Mouse (Mus musculus) CH12.LX (cell line): Measurements from ENCODE around the gene Mettl11b. TPM values are rescaled to one million over a fixed set of nuclear protein-coding genes. Genes with fewer than 3 reads are reported as not detected.

Experiments
- DNase-seq: peaks from one replicate; pipeline ENCODE4 v3.0.0-alpha.2; 2013; ENCODE audit errors: extremely low read depth
- H3K27ac ChIP-seq: 2 replicates; pipeline ENCODE4 v1.5.1; 2012; ENCODE audit warnings: low read depth, mild to moderate bottlenecking, control low read depth, moderate library complexity; ENCODE audit not compliant: insufficient read depth
- H3K27me3 ChIP-seq: replicated peaks from 2 replicates; pipeline ENCODE3; 2012; ENCODE audit warnings: inconsistent platforms
- H3K36me3 ChIP-seq, 2 experiments: replicated peaks in 1 of 2; 2 replicates each; pipeline versions ENCODE3 to v1.6.1; 2012; ENCODE audit warnings: inconsistent platforms in 1 of 2, low read length in 1 of 2, mild to moderate bottlenecking in 1 of 2, mixed read lengths in 1 of 2, moderate library complexity in 1 of 2; ENCODE audit not compliant: control insufficient read depth in 1 of 2, insufficient read depth in 1 of 2
- H3K4me1 ChIP-seq, 2 experiments: 2 replicates each; pipeline ENCODE4 v1.6.1; 2012; ENCODE audit warnings: inconsistent platforms in 1 of 2, moderate library complexity in 1 of 2; ENCODE audit not compliant: insufficient read depth in 2 of 2, control insufficient read depth in 1 of 2
- H3K4me2 ChIP-seq: 2 replicates; pipeline ENCODE4 v1.6.1; 2012; ENCODE audit warnings: low read depth, mild to moderate bottlenecking, control low read depth; ENCODE audit not compliant: poor library complexity, insufficient read depth, severe bottlenecking
- H3K4me3 ChIP-seq, 3 experiments: fragments of 150-350 bp in 1 of 3; sonication (generic) in 1 of 3; replicated peaks in 1 of 3; 2 replicates each; pipeline versions ENCODE3 to v1.5.1; 2011 to 2012; ENCODE audit warnings: low read depth in 2 of 3, low read length in 2 of 3, mild to moderate bottlenecking in 2 of 3, moderate library complexity in 2 of 3, control low read depth in 1 of 3, improper control_type of control experiment in 1 of 3, inconsistent platforms in 1 of 3, mixed read lengths in 1 of 3; ENCODE audit not compliant: poor library complexity in 1 of 3
- H3K79me2 ChIP-seq: replicated peaks from 2 replicates; pipeline ENCODE4 v1.6.1; 2012; ENCODE audit warnings: mild to moderate bottlenecking, moderate library complexity; ENCODE audit not compliant: control insufficient read depth, poor library complexity, insufficient read depth, severe bottlenecking; ENCODE audit errors: extremely low read depth
- H3K9ac ChIP-seq: 2 replicates; pipeline ENCODE4 v1.6.1; 2012; ENCODE audit warnings: low read depth, mild to moderate bottlenecking, control low read depth, moderate library complexity; ENCODE audit not compliant: insufficient read depth
- H3K9me3 ChIP-seq: replicated peaks from 2 replicates; pipeline ENCODE3; 2012; ENCODE audit warnings: low read length, inconsistent platforms, mixed read lengths
- E2F4 ChIP-seq: IDR thresholded peaks from 2 replicates; pipeline ENCODE4 v1.6.1; 2011; ENCODE audit warnings: low read depth, low read length, improper control_type of control experiment; ENCODE audit not compliant: insufficient replicate concordance
- GABPA ChIP-seq: IDR thresholded peaks from 2 replicates; pipeline ENCODE4 v1.6.1; 2012; ENCODE audit warnings: low read depth, low read length, improper control_type of control experiment, inconsistent platforms; ENCODE audit not compliant: insufficient replicate concordance
- IRF4 ChIP-seq: IDR thresholded peaks from 2 replicates; pipeline ENCODE4 v1.6.1; 2014; ENCODE audit warnings: low read depth, mild to moderate bottlenecking, inconsistent platforms, low read length, improper control_type of control experiment
- JUN ChIP-seq: IDR thresholded peaks from 2 replicates; pipeline ENCODE4 v1.6.1; 2011; ENCODE audit warnings: low read depth, mild to moderate bottlenecking, low read length, improper control_type of control experiment, moderate library complexity; ENCODE audit not compliant: insufficient read depth
- MAFK ChIP-seq: IDR thresholded peaks from 2 replicates; pipeline ENCODE4 v1.6.1; 2011; ENCODE audit warnings: low read length, improper control_type of control experiment; ENCODE audit not compliant: insufficient replicate concordance
- MYC ChIP-seq: IDR thresholded peaks from 2 replicates; pipeline ENCODE4 v1.6.1; 2011; ENCODE audit warnings: low read depth, mild to moderate bottlenecking, improper control_type of control experiment, low read length
- NELFE ChIP-seq: IDR thresholded peaks from 2 replicates; pipeline ENCODE4 v1.6.1; 2011; ENCODE audit warnings: low read depth, low read length, improper control_type of control experiment
- NRF1 ChIP-seq: IDR thresholded peaks from 2 replicates; pipeline ENCODE4 v1.6.1; 2014; ENCODE audit warnings: low read depth, mild to moderate bottlenecking, inconsistent platforms, low read length, improper control_type of control experiment, moderate library complexity
- PAX5 ChIP-seq: IDR thresholded peaks from 2 replicates; pipeline ENCODE4 v1.6.1; 2012; ENCODE audit warnings: low read length, inconsistent platforms, mixed read lengths
- POLR2A ChIP-seq: IDR thresholded peaks from 2 replicates; pipeline ENCODE4 v1.6.1; 2011; ENCODE audit warnings: low read depth, mild to moderate bottlenecking, improper control_type of control experiment, low read length
- POLR2AphosphoS2 ChIP-seq: IDR thresholded peaks from 2 replicates; pipeline ENCODE4 v1.6.1; 2011; ENCODE audit warnings: low read depth, low read length, improper control_type of control experiment
- RAD21 ChIP-seq: IDR thresholded peaks from 2 replicates; pipeline ENCODE4 v1.6.1; 2011; ENCODE audit warnings: low read depth, mild to moderate bottlenecking, low read length, improper control_type of control experiment, moderate library complexity
- SIN3A ChIP-seq: IDR thresholded peaks from 2 replicates; pipeline ENCODE4 v1.6.1; 2012; ENCODE audit warnings: low read length, improper control_type of control experiment, inconsistent platforms
- TBP ChIP-seq: conservative IDR thresholded peaks from 2 replicates; pipeline ENCODE4 v1.6.1; 2011; ENCODE audit warnings: low read depth, low read length, improper control_type of control experiment
- TCF12 ChIP-seq: IDR thresholded peaks from 2 replicates; pipeline ENCODE4 v1.6.1; 2014; ENCODE audit warnings: low read depth, mild to moderate bottlenecking, inconsistent platforms, low read length, improper control_type of control experiment
- USF2 ChIP-seq: conservative IDR thresholded peaks from 2 replicates; pipeline ENCODE4 v1.6.1; 2011; ENCODE audit warnings: low read depth, low read length, improper control_type of control experiment
- ZC3H11A ChIP-seq: IDR thresholded peaks from 2 replicates; pipeline ENCODE4 v1.6.1; 2012; ENCODE audit warnings: low read depth, mild to moderate bottlenecking, inconsistent platforms, low read length, improper control_type of control experiment
- ZKSCAN1 ChIP-seq: IDR thresholded peaks from 2 replicates; pipeline ENCODE4 v1.6.1; 2012; ENCODE audit warnings: low read depth, inconsistent platforms, low read length, improper control_type of control experiment, borderline replicate concordance
- dilution Hi-C: fragments of 300-500 bp; cut with MboI; formaldehyde crosslinking; loops from 2 replicates; pipeline ENCODE4 v1.14.3; 2020; ENCODE audit warnings: low sequenced_read_pairs; ENCODE audit not compliant: extremely low pct_unique_long_range_greater_than_20kb, extremely low pct_ligation_motif_present
- in situ Hi-C: fragments of 300-500 bp; cut with MboI; formaldehyde crosslinking; loops from 3 replicates; pipeline ENCODE4 v1.14.3; 2019; ENCODE audit warnings: low sequenced_read_pairs, low pct_ligation_motif_present, low pct_unique_long_range_greater_than_20kb, mixed read lengths
- polyA plus RNA-seq: library from polyadenylated mRNA; unstranded; fragments of >175 nt; gene quantifications from 2 replicates; pipeline ENCODE4 v1.2.1, GENCODE M21; 2012; ENCODE audit warnings: low read depth; ENCODE audit not compliant: insufficient read length
- total RNA-seq, 2 experiments: library from RNA; depleted of rRNA; stranded (reverse); fragments of 300-350 nt in 1 of 2; fragments of >200 nt in 1 of 2; gene quantifications; 2 replicates each; pipeline ENCODE4 v1.2.3; 2012 to 2014

Gene Mettl11b
- total and polyA plus RNA-seq, 3 experiments, result not detected

DNA sequence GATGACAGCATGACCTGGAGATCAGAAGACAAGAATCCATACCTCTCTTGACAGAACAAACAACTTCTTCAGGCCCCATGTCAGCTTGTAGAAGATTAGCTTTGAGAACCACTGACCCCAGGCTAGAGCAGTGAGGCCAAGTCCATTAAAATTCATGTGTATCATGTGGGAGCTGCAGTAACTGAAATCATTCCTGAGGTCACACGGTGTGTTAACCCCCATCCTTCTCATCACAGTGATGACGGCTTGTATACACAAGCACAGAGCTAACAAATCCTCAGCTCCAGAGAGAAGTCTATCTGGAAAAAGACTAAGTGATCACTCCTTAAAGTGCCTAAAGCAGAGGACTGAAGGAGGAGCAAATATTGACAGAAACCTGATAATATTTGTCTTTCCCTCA, 68.0 kb downstream of the Mettl11b start:
- dilution Hi-C loops, result no loop called here
- TF ChIP-seq TBP (no peak), POLR2A (no peak), PAX5 (no peak), GABPA (no peak), SIN3A (no peak), POLR2AphosphoS2 (no peak), RAD21 (no peak), ZC3H11A (no peak), MYC (no peak)
- in situ Hi-C loops, result no loop called here

DNA sequence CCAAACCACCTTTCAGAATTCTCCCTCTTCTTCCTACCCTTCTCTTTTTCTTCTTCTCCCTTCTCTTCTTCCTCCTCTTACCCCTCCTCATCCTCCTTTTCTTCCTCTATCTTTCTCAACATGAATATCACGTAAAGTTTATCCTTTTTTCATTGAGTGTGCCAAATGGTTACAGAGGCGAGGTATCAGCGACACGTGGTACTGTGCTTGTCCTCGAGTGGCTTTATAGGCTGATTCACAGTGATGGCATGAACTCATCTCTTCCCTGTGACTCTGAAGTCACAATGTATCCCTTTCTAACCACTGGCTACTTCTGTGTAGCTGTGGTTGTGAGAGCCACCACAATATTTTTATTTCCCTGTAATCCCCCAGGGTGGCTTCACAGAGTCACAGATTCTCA, 68.6 kb downstream of the Mettl11b start:
- in situ Hi-C loops (no loop called here), dilution Hi-C loops (no loop called here)
- Histone ChIP-seq H3K4me2 (no peak overlapping the region), H3K4me3 (no peak overlapping the region), H3K4me1 (peaks cover 0 to 7% of the 10 kb centered on the region in 2 experiments; a peak in 1 of 4 replicates), H3K9me3 (no peaks in the 10 kb centered on the region), H3K9ac (no peak overlapping the region), H3K27ac (no peak overlapping the region), H3K36me3 (no peaks in the 10 kb centered on the region), H3K79me2 (no peaks in the 10 kb centered on the region), H3K27me3 (no peaks in the 10 kb centered on the region)
- no peak for TF ChIP-seq TCF12
- TF ChIP-seq USF2, result no peak
- TF ChIP-seq TBP, result no peak
- no peak for TF ChIP-seq ZKSCAN1
- no peak for TF ChIP-seq IRF4
- TF ChIP-seq JUN, result no peak
- no peak for TF ChIP-seq NELFE
- no peak for TF ChIP-seq E2F4
- no peak for TF ChIP-seq RAD21
- TF ChIP-seq NRF1, result no peak
- no peak for TF ChIP-seq MAFK
- no peak for DNase-seq

More for the DNA sequence above, 68.0 kb downstream of the Mettl11b start:
- Histone ChIP-seq H3K4me2 (no peak overlapping the region), H3K27me3 (no peaks in the 10 kb centered on the region), H3K27ac (no peak overlapping the region), H3K4me3 (no peak overlapping the region), H3K36me3 (no peaks in the 10 kb centered on the region), H3K9ac (no peak overlapping the region), H3K9me3 (no peaks in the 10 kb centered on the region), H3K79me2 (no peaks in the 10 kb centered on the region), H3K4me1 (peaks cover 0 to 7% of the 10 kb centered on the region in 2 experiments; a peak in 1 of 4 replicates)
- DNase-seq, result no peak

Other genes starting within 250 kb of the Mettl11b start
- 0.04 and 0.08 TPM in 2 replicates for gene Kifap3, start 54.4 kb upstream of the Mettl11b start, total RNA-seq (2012; rRNA removed)
- 0.08 TPM in 1 of 2 replicates, not detected in the other for gene Kifap3, start 54.4 kb upstream of the Mettl11b start, total RNA-seq (2014; rRNA removed)
- 0.10 TPM in 1 of 2 replicates, not detected in the other for gene Kifap3, start 54.4 kb upstream of the Mettl11b start, polyA plus RNA-seq
- gene Scyl3, start 203.9 kb upstream of the Mettl11b start, total RNA-seq (2012; rRNA removed), result 11.9 and 13.9 TPM in 2 replicates
- gene Scyl3, start 203.9 kb upstream of the Mettl11b start, total RNA-seq (2014; rRNA removed), result 16.1 and 16.9 TPM in 2 replicates
- gene Scyl3, start 203.9 kb upstream of the Mettl11b start, polyA plus RNA-seq, result 21.1 and 22.2 TPM in 2 replicates